Mouse (Mus musculus) embryonic facial prominence, embryonic 11.5 days (tissue): ENCODE measurements at regions not wholly inside any gene's neighbourhood (a gene's known extent, or its start where the extent isn't known, plus 50 kb on each side); places are given as distances from the start of the nearest gene placed in this dataset.
A peak's percentile ranks its signal among the peaks of the same experiment; 100 is the strongest.

Experiments
- ATAC-seq: fragments of 200-750 bp; cut with Nextera tagmentation; replicated peaks from 2 replicates; pipeline ENCODE4 v1.8.0; 2017; ENCODE audit warnings: low read depth; ENCODE audit not compliant: insufficient number of reproducible peaks, low FRiP score, low TSS enrichment
- DNase-seq: peaks from one replicate; pipeline ENCODE4 v3.0.0-alpha.2; 2015; ENCODE audit warnings: low spot score
- H3K27ac ChIP-seq: fragments of 300-500 bp; sonication (generic); replicated peaks from 2 replicates; pipeline ENCODE4 v1.5.1; 2014; ENCODE audit warnings: mild to moderate bottlenecking, low read depth, low read length, control low read depth
- H3K27me3 ChIP-seq: fragments of 300-500 bp; sonication (generic); 2 replicates; pipeline ENCODE4 v1.6.1; 2014; ENCODE audit warnings: mild to moderate bottlenecking, low read length, moderate library complexity, mixed read lengths; ENCODE audit not compliant: control insufficient read depth, insufficient read depth
- H3K36me3 ChIP-seq: fragments of 300-500 bp; sonication (generic); replicated peaks from 2 replicates; pipeline ENCODE4 v1.6.1; 2014; ENCODE audit warnings: low read depth, mild to moderate bottlenecking, low read length, moderate library complexity, mixed read lengths; ENCODE audit not compliant: control insufficient read depth, insufficient read depth
- H3K4me1 ChIP-seq: fragments of 300-500 bp; sonication (generic); 2 replicates; pipeline ENCODE4 v1.6.1; 2014; ENCODE audit warnings: low read length, mixed read lengths; ENCODE audit not compliant: control insufficient read depth, insufficient read depth
- H3K4me2 ChIP-seq: fragments of 300-500 bp; sonication (generic); 2 replicates; pipeline ENCODE4 v1.6.1; 2014; ENCODE audit warnings: low read depth, mild to moderate bottlenecking, control low read depth, low read length, moderate library complexity
- H3K4me3 ChIP-seq: fragments of 300-500 bp; sonication (generic); 2 replicates; pipeline ENCODE4 v1.5.1; 2014; ENCODE audit warnings: low read depth, low read length, control low read depth
- H3K9ac ChIP-seq: fragments of 300-500 bp; sonication (generic); replicated peaks from 2 replicates; pipeline ENCODE4 v1.6.1; 2014; ENCODE audit warnings: mild to moderate bottlenecking, control low read depth, low read length
- H3K9me3 ChIP-seq: fragments of 300-500 bp; sonication (generic); replicated peaks from 2 replicates; pipeline ENCODE4 v1.6.1; 2016; ENCODE audit warnings: mild to moderate bottlenecking, low read length, inconsistent platforms, mixed read lengths; ENCODE audit not compliant: control insufficient read depth
- WGBS: fragments of 180-500 bp; shearing (Covaris S2); extraction: QIAGEN DNeasy Blood & Tissue Kit; methylation state at CpG from one replicate; pipeline ENCODE4 v1.1.7; 2014; 5-methylcytosine and 5-hydroxymethylcytosine counted together

GRCm38 (mm10) chr2:33973213-33973834 lies 85.6 kb upstream of the Mvb12b start:
- Histone ChIP-seq H3K4me1 (no peaks in the 10 kb centered on the region), H3K36me3 (no peaks in the 10 kb centered on the region), H3K27ac (no peak overlapping the region), H3K4me2 (no peak overlapping the region), H3K9me3 (no peaks in the 10 kb centered on the region), H3K4me3 (no peak overlapping the region), H3K9ac (no peak overlapping the region), H3K27me3 (no peaks in the 10 kb centered on the region)
- peak; percentile 71 for ATAC-seq
- WGBS, result 73% methylated on average over 4 of the region's 4 CpGs
- DNase-seq, result peak; percentile 88

GRCm38 (mm10) chr2:33966984-33967421 lies 79.3 kb upstream of the Mvb12b start:
- ATAC-seq (no peak), DNase-seq (no peak)
- H3K9me3 ChIP-seq, result no peaks in the 10 kb centered on the region
- H3K27ac ChIP-seq, result no peak overlapping the region
- peak overlapping the region; percentile 13; the same call in 1 of the 2 replicates for H3K9ac ChIP-seq
- no peak overlapping the region for H3K4me3 ChIP-seq
- H3K4me1 ChIP-seq, result peaks cover 2% of the 10 kb centered on the region; the same call in 1 of the 2 replicates
- 51% methylated on average over 7 of the region's 7 CpGs for WGBS
- H3K27me3 ChIP-seq, result no peaks in the 10 kb centered on the region
- H3K36me3 ChIP-seq, result no peaks in the 10 kb centered on the region
- H3K4me2 ChIP-seq, result 0 out of 2 replicates have a peak overlapping the region, but pooled peaks have one; percentile 10

GRCm38 (mm10) chr2:33966389-33966983 lies 78.7 kb upstream of the Mvb12b start:
- no peak overlapping the region for H3K4me3 ChIP-seq
- H3K27me3 ChIP-seq, result no peaks in the 10 kb centered on the region
- H3K9ac ChIP-seq, result peak overlapping the region; percentile 13; the same call in 1 of the 2 replicates
- H3K4me2 ChIP-seq, result peak overlapping the region; percentile 13; the same call in 1 of the 2 replicates
- 36% methylated on average over 35 of the region's 35 CpGs for WGBS
- ATAC-seq (no peak), DNase-seq (no peak)
- peaks cover 2% of the 10 kb centered on the region; the same call in 1 of the 2 replicates for H3K4me1 ChIP-seq
- H3K9me3 ChIP-seq, result no peaks in the 10 kb centered on the region
- H3K36me3 ChIP-seq, result no peaks in the 10 kb centered on the region
- no peak overlapping the region for H3K27ac ChIP-seq

GRCm38 (mm10) chr2:33964096-33964495 lies 76.3 kb upstream of the Mvb12b start:
- Histone ChIP-seq H3K27me3 (no peaks in the 10 kb centered on the region), H3K4me2 (no peak overlapping the region), H3K36me3 (no peaks in the 10 kb centered on the region), H3K4me3 (no peak overlapping the region), H3K9me3 (no peaks in the 10 kb centered on the region), H3K4me1 (peaks cover 2% of the 10 kb centered on the region; the same call in 1 of the 2 replicates), H3K27ac (no peak overlapping the region), H3K9ac (no peak overlapping the region)
- WGBS, result 88% methylated on average over 5 of the region's 5 CpGs
- DNase-seq (no peak), ATAC-seq (no peak)

- no peaks in the 10 kb centered on the region for H3K36me3 ChIP-seq
- no peak overlapping the region for H3K9ac ChIP-seq
- H3K27me3 ChIP-seq, result no peaks in the 10 kb centered on the region
- 86% methylated on average over 14 of the region's 14 CpGs for WGBS
- DNase-seq (no peak), ATAC-seq (no peak)
- H3K4me2 ChIP-seq, result no peak overlapping the region
- no peak overlapping the region for H3K4me3 ChIP-seq
- H3K4me1 ChIP-seq, result peaks cover 2% of the 10 kb centered on the region; the same call in 1 of the 2 replicates
- H3K27ac ChIP-seq, result no peak overlapping the region
- no peaks in the 10 kb centered on the region for H3K9me3 ChIP-seq
Measured at GRCm38 (mm10) chr2:33962355-33963037, 74.8 kb upstream of the Mvb12b start.

DNA sequence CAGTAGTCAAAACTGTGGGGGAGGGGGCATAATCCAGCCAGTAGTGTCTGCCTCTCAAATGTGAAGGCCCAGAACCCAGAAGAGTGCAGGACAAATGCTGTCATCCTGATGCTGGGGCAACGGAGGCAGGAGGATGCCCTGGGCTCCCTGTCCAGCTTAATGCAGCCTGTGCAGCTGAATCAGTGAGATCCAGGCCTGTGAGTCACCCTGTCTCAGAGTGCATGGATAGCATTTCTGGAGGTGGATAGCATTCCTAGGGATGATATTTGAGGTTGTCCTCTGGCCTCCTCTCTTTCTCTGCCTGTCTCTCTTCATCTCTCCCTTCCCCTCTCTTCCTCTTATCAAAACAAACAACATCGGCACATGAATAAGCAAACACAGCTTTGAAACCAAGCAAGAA lies 73.8 kb upstream of the Mvb12b start:
- ATAC-seq (no peak), DNase-seq (no peak)
- Histone ChIP-seq H3K36me3 (no peaks in the 10 kb centered on the region), H3K9ac (no peak overlapping the region), H3K4me1 (peaks cover 1% of the 10 kb centered on the region; the same call in 1 of the 2 replicates), H3K27ac (no peak overlapping the region), H3K4me2 (no peak overlapping the region), H3K9me3 (no peaks in the 10 kb centered on the region), H3K27me3 (no peaks in the 10 kb centered on the region), H3K4me3 (no peak overlapping the region)
- 70% methylated on average over 2 of the region's 2 CpGs for WGBS

- peak; percentile 69 for DNase-seq
- Histone ChIP-seq H3K4me3 (no peak overlapping the region), H3K27me3 (no peaks in the 10 kb centered on the region), H3K4me2 (no peak overlapping the region), H3K36me3 (no peaks in the 10 kb centered on the region), H3K9me3 (no peaks in the 10 kb centered on the region), H3K27ac (no peak overlapping the region), H3K4me1 (no peaks in the 10 kb centered on the region), H3K9ac (no peak overlapping the region)
- ATAC-seq, result no peak
- WGBS, result 61% methylated on average over 6 of the region's 6 CpGs
Measured at GRCm38 (mm10) chr2:33957754-33958153, 70.0 kb upstream of the Mvb12b start.

DNA sequence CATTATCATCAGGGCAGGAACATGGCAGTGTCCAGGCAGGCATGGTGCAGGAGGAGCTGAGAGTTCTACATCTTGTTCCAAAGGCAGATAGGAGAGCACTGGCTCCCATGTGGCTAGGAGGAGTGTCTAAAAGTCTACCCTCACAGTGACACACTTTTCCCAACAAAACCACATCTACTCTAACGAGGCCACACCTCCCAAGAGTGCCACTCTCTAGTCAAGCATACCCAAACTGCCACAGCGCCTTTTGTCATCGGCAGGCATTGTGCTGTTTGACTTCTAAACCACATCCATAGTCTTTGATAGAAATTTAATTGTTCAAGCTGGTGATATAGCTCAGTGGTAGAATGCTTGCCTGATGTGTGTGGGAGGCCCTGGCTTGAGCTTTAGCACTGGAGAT lies 56.6 kb upstream of the Mvb12b start:
- 83% methylated on average over 3 of the region's 3 CpGs for WGBS

More for the DNA sequence above, 56.6 kb upstream of the Mvb12b start:
- H3K27me3 ChIP-seq, result no peaks in the 10 kb centered on the region
- no peak overlapping the region for H3K4me3 ChIP-seq
- H3K9me3 ChIP-seq, result no peaks in the 10 kb centered on the region
- ATAC-seq (no peak), DNase-seq (no peak)
- H3K4me1 ChIP-seq, result no peaks in the 10 kb centered on the region
- no peak overlapping the region for H3K27ac ChIP-seq
- H3K9ac ChIP-seq, result no peak overlapping the region
- H3K4me2 ChIP-seq, result no peak overlapping the region
- H3K36me3 ChIP-seq, result no peaks in the 10 kb centered on the region
